Mouse (Mus musculus): ENCODE measurements around the gene Rrp12.

The Rrp12 gene

GRCm38 (mm10) chr19:41907079-41907760 lies 11.2 kb upstream of the Rrp12 start:
- in situ Hi-C loops (cut with MboI, MseI): no loop called here

GRCm38 (mm10) chr19:41906311-41907078 lies 10.5 kb upstream of the Rrp12 start:
- in situ Hi-C loops (cut with MboI, MseI): no loop called here

GRCm38 (mm10) chr19:41905246-41905645 lies 9.3 kb upstream of the Rrp12 start:
- in situ Hi-C loops (cut with MboI, MseI): no loop called here

GRCm38 (mm10) chr19:41902848-41903593 lies 7.0 kb upstream of the Rrp12 start:
- in situ Hi-C loops (cut with MboI, MseI): no loop called here

DNA sequence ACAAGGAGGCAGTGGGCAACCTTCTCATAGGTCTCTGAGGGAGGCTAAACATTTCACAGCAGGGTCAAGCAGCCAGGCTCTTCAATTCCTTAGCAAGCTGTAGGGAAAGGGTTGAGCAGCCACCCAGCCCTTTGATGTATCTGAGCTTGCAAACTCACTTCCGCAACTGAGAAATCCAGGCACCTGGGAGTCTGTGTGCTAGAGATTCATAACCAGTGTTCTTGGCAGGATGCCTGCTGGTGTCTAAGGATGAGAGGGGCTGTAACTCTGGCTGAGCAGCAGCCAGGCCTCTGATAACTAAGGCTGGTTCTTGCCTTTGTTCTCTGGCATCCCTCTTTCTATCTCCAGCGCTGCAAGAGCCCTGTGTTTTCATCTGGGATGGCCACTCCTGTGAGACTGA lies 5.7 kb upstream of the Rrp12 start:
- in situ Hi-C loops (cut with MboI, MseI): no loop called here

GRCm38 (mm10) chr19:41900495-41901090 lies 4.6 kb upstream of the Rrp12 start:
- in situ Hi-C loops (cut with MboI, MseI): no loop called here

- in situ Hi-C loops (cut with MboI, MseI): loop anchor here in 1 of 2 experiments (10.0 kb wide), 1 partner anchor 1626 kb away; the partner anchor contains the start of gene Got1
Observed at GRCm38 (mm10) chr19:41898860-41899259, 2.9 kb upstream of the Rrp12 start.

DNA sequence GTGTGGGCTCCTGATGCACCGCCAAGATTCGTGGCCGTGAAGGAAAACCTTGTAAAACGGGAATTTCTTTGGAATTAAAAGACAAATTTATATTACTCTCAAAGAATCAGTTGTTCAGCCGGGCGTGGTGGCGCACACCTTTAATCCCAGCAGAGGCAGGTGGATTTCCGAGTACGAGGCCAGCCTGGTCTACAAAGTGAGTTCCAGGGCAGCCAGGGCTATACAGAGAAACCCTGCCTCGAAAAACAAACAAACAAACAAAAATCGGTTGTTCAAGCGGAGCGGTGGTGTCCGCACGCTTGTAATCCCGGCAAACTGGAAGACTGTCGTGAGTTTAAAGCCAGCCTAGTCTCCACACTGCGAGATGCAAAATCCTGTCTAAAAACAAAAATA lies 342 bp upstream of the Rrp12 start:
- in situ Hi-C loops (cut with MboI, MseI): loop anchor here in 1 of 2 experiments (10.0 kb wide), 1 partner anchor 1628 kb away; the partner anchor contains the start of gene Got1

GRCm38 (mm10) chr19:41894959-41895358 lies 1.0 kb downstream of the Rrp12 start:
- in situ Hi-C loops (cut with MboI, MseI): loop anchor here in 1 of 2 experiments (10.0 kb wide), 1 partner anchor 1630 kb away; the partner anchor contains the start of gene Got1

DNA sequence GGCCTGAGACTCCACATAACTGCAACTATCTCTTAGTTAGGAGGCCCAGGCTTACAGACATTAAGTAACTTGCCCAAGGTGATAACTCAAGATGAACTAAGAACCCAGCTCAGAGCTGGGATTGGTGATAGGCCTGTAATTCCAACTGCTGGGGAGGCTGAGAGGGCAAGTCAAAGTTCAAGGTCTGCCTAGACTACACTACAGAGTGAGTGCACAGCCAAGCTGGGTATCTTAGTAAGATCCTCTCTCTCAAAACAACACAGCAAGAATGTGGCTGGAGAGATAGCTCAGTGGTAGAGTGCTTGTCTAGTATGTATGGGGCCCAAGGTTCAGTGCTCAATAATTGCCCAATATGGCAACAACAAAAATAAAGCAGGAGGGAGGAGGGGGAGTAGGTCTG lies 7.8 kb downstream of the Rrp12 start:
- in situ Hi-C loops (cut with MboI, MseI): loop anchor here in 1 of 2 experiments (5.0 kb wide), 1 partner anchor 36 kb away; no protein-coding TSS in a partner anchor

DNA sequence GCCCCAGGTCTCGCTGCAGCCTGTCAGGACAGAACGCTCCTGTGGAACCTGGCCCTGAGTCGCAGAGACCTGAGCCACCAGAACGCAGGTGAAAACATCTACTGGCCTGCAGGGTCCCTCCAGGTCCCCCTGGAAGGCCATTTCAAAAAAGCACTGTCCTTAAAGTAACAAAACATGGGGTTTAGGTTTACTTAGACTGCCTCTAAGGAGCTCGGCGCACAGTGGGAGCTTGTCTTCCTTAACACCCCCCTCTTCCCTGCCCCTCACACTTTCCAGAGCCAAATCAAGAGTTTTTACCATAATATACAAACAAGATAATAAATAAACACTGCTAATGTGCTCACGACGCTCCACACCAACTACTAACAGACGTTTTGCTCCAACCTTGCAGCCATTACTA lies 12.1 kb downstream of the Rrp12 start:
- in situ Hi-C loops (cut with MboI, MseI): no loop called here

DNA sequence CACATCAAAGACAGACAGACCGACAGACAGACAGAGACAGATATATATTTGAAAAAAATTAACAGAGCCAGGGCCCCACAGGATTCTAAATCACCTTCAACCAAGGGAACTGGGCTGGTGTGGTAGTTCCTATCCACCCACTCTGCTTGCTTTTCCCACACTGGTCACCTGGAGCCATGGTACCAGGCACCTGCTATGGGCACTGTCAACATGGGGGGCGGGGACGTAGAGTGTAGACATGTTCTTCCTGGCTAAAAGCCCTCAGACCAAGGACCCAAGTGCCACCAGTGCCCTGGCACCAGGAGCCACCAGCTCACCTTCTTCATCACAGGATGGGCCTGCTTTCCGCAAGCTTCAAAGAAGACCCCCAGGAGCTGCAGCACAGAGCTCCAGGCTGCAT lies 14.1 kb downstream of the Rrp12 start:
- in situ Hi-C loops (cut with MboI, MseI): no loop called here

DNA sequence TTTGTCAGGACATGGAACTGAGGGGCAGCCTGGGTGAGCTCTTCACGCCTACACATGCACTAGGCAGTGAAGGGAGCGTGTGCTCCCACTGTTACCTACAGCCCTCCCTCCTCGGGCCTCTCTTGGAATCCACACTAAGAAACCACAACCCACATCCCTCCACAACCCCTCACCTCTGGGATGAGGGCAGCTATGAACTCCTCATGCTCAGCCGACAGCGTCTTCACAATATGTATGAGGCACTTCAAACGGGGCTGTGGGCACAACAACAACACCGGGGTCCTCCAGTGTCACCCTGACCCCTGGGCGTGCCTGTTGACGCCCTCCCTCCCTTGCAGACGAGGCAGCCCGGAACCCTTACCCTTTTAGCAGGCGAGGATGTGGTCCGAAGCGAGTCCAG lies 21.6 kb downstream of the Rrp12 start:
- in situ Hi-C loops (cut with MboI, MseI): loop anchor here in 1 of 2 experiments (5.0 kb wide), 1 partner anchor 62 kb away; no protein-coding TSS in a partner anchor

DNA sequence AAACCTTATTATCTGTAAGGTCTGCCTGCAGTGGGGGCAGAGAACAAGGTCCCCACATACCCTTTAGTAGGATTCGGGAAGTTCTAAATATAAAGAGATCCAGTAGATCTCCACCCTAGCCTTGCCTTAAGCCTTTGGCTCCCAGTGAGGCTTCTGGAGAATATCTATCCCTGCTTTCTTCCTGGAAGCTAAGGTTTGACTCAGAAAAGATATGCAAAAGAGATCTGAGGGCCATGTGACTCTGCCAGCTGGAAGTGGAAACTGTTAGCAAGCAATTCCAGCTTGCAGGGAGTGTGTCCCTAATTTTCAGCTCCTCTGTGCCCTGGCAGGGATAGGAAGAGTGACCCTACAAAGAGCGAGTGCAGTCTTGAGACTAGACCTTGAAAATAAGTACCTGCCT lies 23.7 kb downstream of the Rrp12 start:
- in situ Hi-C loops (cut with MboI, MseI): loop anchor here in 1 of 2 experiments (5.0 kb wide), 1 partner anchor 60 kb away; no protein-coding TSS in a partner anchor

- in situ Hi-C loops (cut with MboI, MseI): loop anchor here (5.0 to 10.0 kb wide), 2 partner anchors 58 to 65 kb away; partner anchors contain the start of gene Arhgap19 (in 1 of the 2)
Observed at GRCm38 (mm10) chr19:41869946-41870345, 26.0 kb downstream of the Rrp12 start.

- in situ Hi-C loops (cut with MboI, MseI): loop anchor here in 1 of 2 experiments (10.0 kb wide), 1 partner anchor 64 kb away; the partner anchor contains the start of gene Arhgap19
Observed at GRCm38 (mm10) chr19:41869296-41869695, 26.7 kb downstream of the Rrp12 start.

DNA sequence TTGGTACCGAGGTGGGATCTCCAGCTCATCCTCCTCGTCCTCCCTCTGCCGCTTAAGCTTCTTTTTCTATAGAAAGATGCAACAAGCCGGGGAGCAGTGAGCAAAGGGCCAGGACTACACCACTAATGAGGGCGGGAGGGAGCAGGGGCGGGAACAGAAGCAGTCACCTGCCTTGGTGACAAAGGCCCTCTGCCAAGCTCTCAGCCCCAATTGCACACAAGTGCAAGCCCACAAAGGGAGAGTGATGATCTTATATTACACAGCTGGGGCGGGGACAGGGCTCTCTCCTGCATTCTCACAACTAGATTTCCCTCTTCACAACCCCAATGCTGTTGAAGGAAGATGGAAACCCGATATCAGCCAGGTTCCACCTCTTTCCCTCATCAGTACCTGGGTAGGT lies 29.3 kb downstream of the Rrp12 start:
- in situ Hi-C loops (cut with MboI, MseI): loop anchor here in 1 of 2 experiments (10.0 kb wide), 1 partner anchor 62 kb away; the partner anchor contains the start of gene Arhgap19

- in situ Hi-C loops (cut with MboI, MseI): no loop called here
Observed at GRCm38 (mm10) chr19:41857816-41858310, 38.1 kb downstream of the Rrp12 start.

DNA sequence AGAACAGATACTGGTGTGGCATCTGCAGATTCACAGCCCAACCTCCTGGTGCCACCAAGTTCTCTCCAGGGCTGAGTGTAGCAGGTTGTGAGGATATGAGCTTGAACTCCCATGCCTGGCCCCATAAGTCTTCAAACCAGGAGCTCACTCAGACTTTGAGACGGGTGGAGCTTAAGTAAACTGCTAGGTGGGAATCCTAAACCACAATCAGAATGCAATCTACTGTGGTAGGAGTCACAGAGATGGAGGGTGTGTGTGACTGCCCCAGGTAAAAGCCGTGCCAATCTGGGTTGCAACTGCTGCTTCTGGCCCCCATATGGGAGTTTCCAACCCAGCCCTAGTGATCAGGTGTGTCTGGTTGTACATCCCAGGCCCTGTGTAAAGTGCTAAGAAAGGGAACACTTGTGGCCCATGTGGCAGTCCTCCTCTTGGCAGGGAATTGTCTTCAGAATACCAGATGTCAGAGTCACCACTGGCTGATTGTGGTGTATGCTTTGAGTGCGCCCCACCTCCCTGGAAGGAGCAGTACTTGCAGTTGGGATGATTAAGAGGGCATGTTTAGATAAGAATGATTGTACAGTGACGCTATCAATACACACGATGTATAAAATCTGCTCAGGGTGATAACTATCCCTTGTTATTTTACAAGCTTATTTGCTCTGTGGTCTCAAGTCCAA lies 38.7 kb downstream of the Rrp12 start:
- in situ Hi-C loops (cut with MboI, MseI): no loop called here

GRCm38 (mm10) chr19:41852423-41852822 lies 43.5 kb downstream of the Rrp12 start:
- in situ Hi-C loops (cut with MboI, MseI): loop anchor here in 1 of 2 experiments (5.0 kb wide), 1 partner anchor 35 kb away; no protein-coding TSS in a partner anchor
